Mouse (Mus musculus): ENCODE measurements at regions not wholly inside any gene's neighbourhood (a gene's known extent, or its start where the extent isn't known, plus 50 kb on each side); places are given as distances from the start of the nearest gene placed in this dataset.

DNA sequence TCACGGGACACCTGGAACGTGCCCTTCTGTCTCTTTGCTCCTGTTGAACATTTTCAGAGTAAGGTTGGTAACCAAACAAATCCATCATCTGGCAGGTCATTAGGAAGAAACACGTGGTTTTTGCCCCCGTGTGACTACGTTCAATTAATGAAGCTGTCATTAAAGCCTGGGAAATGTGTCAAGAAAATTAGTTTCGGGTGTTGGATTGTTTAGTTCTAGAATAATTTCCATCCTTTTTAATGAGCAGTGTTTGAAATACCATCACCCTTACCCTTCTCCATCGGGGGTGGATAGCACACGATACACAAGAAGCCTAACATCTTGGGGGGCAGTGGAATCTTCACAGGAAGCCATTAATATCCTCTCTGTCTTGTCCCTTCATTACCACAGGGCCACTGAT, 107.7 kb downstream of the Far1 start:
- DNase-seq = no peak

GRCm38 (mm10) chr7:113621898-113622510, 108.4 kb downstream of the Far1 start:
- no peak for DNase-seq

DNA sequence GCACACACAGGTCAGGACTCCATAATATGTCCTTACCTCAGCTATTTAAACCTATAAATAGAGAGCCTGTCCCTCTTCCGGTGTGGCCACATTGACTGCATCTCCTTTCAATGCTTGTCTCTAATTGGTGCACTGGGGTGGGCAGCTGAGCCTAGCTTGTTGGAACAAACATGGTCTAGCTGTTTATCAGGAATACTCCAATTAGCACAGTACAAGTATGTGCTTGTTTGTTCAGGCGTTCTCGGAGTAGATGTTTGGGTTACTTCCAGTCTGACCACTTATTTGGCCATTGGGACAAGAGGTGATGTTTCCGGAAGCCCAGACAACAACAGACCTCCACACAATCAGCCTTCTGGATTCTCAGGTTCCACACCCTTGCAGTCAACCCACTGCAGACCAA, 109.7 kb downstream of the Far1 start:
- DNase-seq = no peak

GRCm38 (mm10) chr7:113623962-113624361, 110.3 kb downstream of the Far1 start:
- no peak for DNase-seq

- no peak for DNase-seq
Measured at GRCm38 (mm10) chr7:113626734-113627133, 113.1 kb downstream of the Far1 start.

GRCm38 (mm10) chr7:113637011-113637600, 123.5 kb downstream of the Far1 start:
- no peak for DNase-seq

- no peak for DNase-seq
Measured at GRCm38 (mm10) chr7:113638098-113638497, 124.5 kb downstream of the Far1 start.

DNA sequence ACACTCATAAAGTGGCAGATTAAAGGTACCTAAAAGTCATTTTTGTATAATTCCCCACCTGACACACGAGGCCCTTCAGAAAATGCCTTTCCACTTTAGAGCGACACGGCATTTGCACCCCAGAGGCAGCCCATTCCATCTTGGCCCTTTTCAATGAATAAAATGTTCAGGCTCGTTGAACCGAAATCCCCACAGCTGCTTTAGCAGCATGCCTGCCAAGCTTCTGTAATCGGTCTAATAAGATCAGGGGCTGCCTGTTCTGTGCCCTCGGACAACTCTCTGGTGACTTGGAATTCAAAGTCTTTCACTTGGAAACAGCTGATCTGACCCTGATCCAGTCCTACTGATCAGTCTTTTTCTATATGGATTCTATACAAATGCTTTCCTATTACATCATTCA, 123.3 kb upstream of the Spon1 start:
- no peak for DNase-seq

- DNase-seq = no peak
Measured at GRCm38 (mm10) chr7:113650631-113651030, 115.2 kb upstream of the Spon1 start.

DNA sequence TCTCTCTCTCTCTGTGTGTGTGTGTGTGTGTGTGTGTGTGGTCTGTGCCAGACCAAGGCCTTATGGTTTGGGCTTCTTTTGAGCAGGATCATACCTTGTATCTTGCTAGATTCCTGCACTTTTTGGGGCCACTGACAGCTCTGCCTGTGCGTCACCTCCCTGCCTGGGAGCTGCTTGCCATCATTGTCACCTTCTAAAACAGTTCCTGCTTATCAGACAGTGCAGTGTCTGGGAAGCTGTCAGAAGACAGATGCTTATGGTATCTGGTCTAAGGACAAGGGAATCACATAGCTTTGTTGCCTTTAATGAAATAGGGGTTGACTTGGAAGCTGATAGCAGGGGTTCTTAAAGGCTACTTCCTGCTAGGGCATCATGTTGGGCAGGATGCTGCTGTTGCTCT, 114.1 kb upstream of the Spon1 start:
- DNase-seq = no peak

DNA sequence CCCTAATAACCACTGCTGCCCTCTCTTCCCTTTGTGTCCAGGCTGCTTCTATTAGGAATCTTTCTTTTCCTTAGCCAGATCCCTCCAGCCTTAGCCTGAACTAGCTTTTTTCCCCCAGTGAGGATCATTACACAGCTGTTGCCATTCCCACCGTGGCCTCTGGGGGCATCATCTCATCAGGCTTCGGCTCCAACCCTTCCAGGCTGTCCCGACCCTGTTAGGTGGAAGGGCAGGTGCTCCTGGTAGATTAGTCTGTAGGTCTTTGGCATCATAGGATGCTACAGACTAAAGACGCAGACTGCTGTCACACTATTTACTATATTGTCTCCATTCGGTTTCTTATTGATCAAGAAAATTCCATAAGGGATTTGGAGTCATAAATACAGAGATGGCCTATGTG, 112.7 kb upstream of the Spon1 start:
- DNase-seq = peak; percentile 34

- no peak for DNase-seq
Measured at GRCm38 (mm10) chr7:113655336-113655735, 110.5 kb upstream of the Spon1 start.

DNA sequence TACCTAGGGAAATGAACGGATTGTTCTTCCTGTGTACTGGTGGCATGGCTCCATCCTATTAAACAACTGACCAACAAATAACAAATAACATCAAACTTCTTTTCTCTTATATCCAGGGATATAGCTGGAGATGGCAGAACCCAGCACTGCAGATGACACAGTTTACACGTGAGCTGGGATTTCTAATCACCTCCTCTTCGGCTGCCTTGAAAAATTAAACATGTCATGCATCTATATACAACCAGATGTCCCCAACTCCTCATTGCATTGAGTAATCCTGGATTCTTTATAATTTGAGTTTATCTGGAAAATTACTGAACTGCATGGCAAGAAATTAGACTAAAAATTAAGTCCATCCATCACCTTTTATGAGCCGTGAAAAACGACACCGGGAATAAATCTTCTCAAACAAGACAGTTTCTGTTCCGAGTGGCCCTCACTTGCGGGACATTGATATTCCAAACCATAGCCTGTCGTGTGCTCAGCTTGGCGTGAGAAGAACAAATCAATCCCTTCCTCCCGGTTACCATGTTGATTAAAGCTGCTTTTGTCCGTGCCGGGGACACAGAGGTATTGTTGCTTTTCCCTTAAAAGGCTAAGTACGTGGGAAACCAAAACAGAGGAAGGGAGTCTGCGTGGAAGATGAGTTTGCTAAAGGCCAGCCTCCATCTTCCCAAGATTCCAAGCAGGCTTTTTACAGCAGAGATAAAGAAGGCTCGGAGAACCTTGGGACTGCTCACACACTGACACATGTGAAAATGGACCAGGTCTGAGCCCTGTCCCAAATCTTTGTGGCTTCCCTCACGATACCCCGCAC, 92.8 kb upstream of the Spon1 start:
- DNase-seq = no peak

DNA sequence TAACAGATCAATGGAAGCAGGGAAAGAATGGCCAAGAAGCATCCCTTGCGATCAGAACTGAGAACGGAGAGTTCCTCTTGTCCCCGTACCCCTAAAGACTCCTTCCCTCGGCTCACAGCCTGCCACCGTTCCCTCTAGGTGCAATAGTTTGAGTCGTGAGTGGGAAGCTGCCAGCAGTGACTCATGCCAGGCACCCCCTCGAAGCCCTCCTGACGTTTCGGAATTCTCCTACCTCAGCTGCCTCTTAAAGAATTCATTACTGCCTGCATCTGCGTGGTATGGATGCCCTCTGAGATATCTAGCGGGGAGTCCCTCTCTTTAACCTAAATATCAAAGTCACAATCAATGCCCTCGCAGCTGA, 92.2 kb upstream of the Spon1 start:
- DNase-seq = no peak

GRCm38 (mm10) chr7:113682271-113682670, 83.5 kb upstream of the Spon1 start:
- no peak for DNase-seq

DNA sequence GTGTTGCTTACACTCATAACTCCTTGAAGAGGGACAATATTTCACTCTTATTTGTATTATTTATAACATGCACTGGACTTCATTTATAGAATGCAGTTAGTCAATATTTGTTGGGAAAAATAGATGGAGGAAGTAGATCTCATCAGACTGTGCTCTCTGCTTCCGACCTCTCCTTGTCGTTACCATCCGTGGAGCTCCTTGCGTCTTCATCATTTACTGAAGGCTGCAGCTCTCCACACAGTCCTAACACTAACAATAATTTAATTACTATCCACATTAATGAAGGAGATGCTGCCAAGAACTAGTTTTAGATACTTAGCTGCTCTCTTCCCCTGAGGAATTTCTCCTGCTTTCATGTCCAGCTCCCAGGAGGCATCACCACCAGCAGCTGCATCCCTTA, 80.4 kb upstream of the Spon1 start:
- no peak for DNase-seq

DNA sequence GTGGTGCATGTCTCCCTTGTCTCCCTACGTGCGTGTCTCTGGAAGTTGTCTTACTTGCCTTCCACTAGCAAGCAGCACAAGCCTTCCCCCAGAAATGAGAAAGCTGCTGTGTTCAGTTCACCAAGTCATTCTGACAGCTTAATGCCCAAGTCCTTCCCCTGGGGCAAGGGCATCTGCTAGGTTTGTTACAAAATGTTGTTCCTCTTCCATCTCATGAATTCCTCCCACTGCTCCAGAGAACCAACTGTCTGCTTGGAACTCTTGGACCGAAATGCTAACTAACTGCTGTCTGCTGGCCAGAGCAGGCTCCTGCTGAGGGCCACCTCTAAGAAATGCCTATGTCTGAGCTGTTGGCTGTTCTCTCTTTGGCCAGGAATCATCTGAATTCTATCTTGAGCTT, 79.3 kb upstream of the Spon1 start:
- DNase-seq = no peak

DNA sequence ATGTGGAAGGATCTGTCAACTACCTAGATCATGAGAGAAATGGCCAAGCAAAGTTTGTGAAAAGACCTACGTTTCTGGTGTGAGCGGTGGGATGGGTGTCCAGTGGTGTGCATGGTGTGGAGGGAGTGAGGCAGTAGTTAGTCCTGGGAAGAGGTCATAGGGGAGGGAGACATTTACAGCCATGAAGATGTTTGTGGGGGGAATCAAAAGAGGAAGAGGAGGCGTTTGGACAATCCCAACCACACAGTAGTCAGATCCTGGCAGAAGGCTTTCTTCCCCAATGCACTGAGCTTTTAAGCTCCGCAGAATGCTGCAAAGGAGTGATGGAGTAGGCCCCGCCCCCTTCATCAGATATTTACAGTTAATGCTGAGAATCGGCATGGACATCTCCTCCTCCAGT, 78.2 kb upstream of the Spon1 start:
- DNase-seq = no peak

GRCm38 (mm10) chr7:113688231-113688669, 77.5 kb upstream of the Spon1 start:
- no peak for DNase-seq

- no peak for DNase-seq
Measured at GRCm38 (mm10) chr7:113688717-113689116, 77.1 kb upstream of the Spon1 start.

DNA sequence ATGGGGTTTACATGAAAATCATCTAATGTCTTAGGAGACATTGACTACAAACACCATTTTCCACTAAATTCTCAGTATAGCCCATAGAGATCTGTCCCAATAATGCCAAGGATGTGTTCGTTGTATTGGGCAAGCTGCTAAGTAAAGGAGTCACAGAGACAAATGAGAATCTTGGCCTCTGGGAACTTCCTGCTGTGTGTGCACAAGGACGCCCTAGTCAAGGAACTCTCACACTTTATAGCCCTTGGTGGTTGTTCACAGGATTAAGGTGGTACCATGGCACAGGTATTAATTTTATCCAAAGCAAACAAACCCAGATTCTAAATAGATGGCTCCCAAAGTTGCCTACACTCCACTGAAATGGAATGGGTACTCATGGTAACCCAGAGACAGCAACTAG, 76.7 kb upstream of the Spon1 start:
- no peak for DNase-seq

GRCm38 (mm10) chr7:113691756-113692155, 74.0 kb upstream of the Spon1 start:
- no peak for DNase-seq

- no peak for DNase-seq
Measured at GRCm38 (mm10) chr7:113693526-113693925, 72.3 kb upstream of the Spon1 start.

GRCm38 (mm10) chr7:113694466-113694865, 71.3 kb upstream of the Spon1 start:
- DNase-seq = no peak

All from gastrocnemius, postnatal 10 days (tissue).